Mouse (Mus musculus): ENCODE measurements around the gene Prkar1a. TPM values are rescaled to one million over a fixed set of nuclear protein-coding genes. Genes with fewer than 3 reads are reported as not detected.

Prkar1a gene
- polyA plus RNA-seq (2014; fragmentation: Nextera tagmentation; extraction: Ambion mirVana) = 435 and 522 TPM in 2 replicates

DNA sequence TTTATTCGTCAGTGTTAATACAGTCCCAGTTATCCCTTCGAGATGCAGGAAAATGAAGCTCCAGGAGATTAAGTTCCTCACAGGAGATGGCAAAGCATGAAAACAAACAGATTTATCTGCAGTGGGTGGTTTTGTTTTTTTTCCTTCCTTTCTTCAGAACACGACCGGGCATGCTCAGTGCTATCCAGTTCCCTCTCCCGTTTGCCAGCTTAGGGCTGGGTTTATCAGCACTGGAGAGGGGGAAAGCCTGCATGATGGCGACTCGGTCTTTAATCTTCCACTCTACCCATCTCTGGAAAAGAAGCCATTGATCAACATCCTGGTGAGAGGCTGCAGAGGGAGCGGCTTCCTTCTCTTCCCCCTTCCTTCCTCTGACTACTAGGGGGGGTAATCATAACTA lies at the start of gene Prkar1a:
Gene Prkar1a (plus strand): TSS at position 200 of the 400 bp plus-strand sequence.
- peak within 1 kb of the TSS; percentile 99 for H3K27ac ChIP-seq (ENCODE audit: low read depth, low read length)
- no peaks in the 10 kb centered on the region for H3K27me3 ChIP-seq (ENCODE audit: control insufficient read depth, insufficient read depth, low read length)
- H3K36me3 ChIP-seq (ENCODE audit: control insufficient read depth, insufficient read depth, low read length) = no peaks in the 10 kb centered on the region
- 16% methylated on average over 8 of the region's 8 CpGs for WGBS (ENCODE audit: insufficient replicate concordance)
- peak within 1 kb of the TSS; percentile 88 for H3K9ac ChIP-seq (ENCODE audit: low read depth, low read length)
- peak within 1 kb of the TSS; percentile 74 for H3K4me3 ChIP-seq (ENCODE audit: low read depth, low read length)
- peak within 1 kb of the TSS; percentile 92 for H3K4me2 ChIP-seq
- H3K9me3 ChIP-seq (replicated peaks; ENCODE audit: control insufficient read depth, low read length) = no peaks in the 10 kb centered on the region
- peaks cover 32% of the 10 kb centered on the region for H3K4me1 ChIP-seq (ENCODE audit: control insufficient read depth, insufficient read depth, low read length)
- no peak for ATAC-seq (replicated peaks; ENCODE audit: insufficient number of reproducible peaks, low FRiP score, low TSS enrichment)

DNA sequence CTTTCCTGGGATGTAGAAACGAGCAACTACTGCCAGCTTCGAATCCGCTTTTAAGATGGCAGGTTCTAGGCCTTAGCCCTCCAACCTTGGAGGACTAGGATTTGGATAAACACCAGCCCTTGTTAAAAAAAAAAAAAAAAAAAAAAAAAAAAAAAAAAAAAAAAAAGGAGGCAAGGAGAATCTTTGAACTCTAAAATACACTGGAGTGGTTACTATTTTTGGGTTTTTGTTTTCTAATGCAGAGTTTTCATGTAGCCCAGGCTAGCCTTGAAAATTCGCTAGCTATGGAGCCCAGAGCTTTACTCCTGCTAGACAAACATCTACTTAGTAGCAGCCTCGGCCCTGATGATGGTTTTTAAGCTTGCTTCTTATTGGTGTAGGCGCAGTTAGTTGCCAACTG lies 41.6 kb upstream of the Prkar1a start:
- no peak overlapping the region for H3K4me3 ChIP-seq (ENCODE audit: low read depth, low read length)
- WGBS (ENCODE audit: insufficient replicate concordance) = 85% methylated on average over 6 of the region's 6 CpGs
- no peak for ATAC-seq (replicated peaks; ENCODE audit: insufficient number of reproducible peaks, low FRiP score, low TSS enrichment)
- peaks cover 19% of the 10 kb centered on the region for H3K4me1 ChIP-seq (ENCODE audit: control insufficient read depth, insufficient read depth, low read length)
- H3K36me3 ChIP-seq (ENCODE audit: control insufficient read depth, insufficient read depth, low read length) = peaks cover 2% of the 10 kb centered on the region; the same call in 1 of the 2 replicates
- no peaks in the 10 kb centered on the region for H3K27me3 ChIP-seq (ENCODE audit: control insufficient read depth, insufficient read depth, low read length)
- no peaks in the 10 kb centered on the region for H3K9me3 ChIP-seq (replicated peaks; ENCODE audit: control insufficient read depth, low read length)
- no peak overlapping the region for H3K4me2 ChIP-seq
- no peak overlapping the region for H3K27ac ChIP-seq (ENCODE audit: low read depth, low read length)
- no peak overlapping the region for H3K9ac ChIP-seq (ENCODE audit: low read depth, low read length)

DNA sequence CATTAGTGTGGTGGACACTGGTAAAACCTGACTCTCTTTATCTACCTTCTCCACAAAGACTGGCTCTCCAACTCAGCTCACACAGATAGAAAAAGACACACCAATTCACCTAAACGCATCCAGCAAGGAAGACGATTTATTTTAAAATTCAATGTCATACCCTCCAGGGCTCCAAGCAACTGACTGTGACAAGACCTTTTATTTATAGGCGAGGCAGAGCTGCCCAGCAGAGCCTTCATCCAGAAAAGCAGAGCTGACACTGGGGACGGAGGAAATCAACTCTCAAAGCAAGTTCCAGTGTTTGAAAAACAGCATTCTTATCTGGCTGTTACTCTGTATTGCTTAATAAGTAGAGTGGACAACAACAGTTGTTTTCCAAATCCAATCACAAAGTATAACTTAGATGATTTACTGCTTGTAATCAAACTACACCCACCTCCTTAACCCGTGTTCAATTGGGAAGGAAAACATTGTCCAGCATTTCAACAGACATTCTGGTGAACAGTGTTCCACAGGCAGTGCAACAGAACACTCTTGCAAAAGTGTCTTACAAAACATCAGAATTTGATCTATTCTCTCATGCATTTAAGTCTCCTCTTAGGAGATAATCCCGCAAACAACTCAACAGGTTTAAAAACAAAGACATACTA lies 40.1 kb upstream of the Prkar1a start:
- Histone ChIP-seq H3K36me3 (ENCODE audit: control insufficient read depth, insufficient read depth, low read length) (peaks cover 2% of the 10 kb centered on the region; the same call in 1 of the 2 replicates), H3K27ac (ENCODE audit: low read depth, low read length) (no peak overlapping the region), H3K9me3 (replicated peaks; ENCODE audit: control insufficient read depth, low read length) (no peaks in the 10 kb centered on the region), H3K4me2 (peak overlapping the region; percentile 6; the same call in 1 of the 2 replicates), H3K27me3 (ENCODE audit: control insufficient read depth, insufficient read depth, low read length) (no peaks in the 10 kb centered on the region), H3K9ac (ENCODE audit: low read depth, low read length) (no peak overlapping the region), H3K4me3 (ENCODE audit: low read depth, low read length) (no peak overlapping the region), H3K4me1 (ENCODE audit: control insufficient read depth, insufficient read depth, low read length) (peaks cover 23% of the 10 kb centered on the region)
- no peak for ATAC-seq (replicated peaks; ENCODE audit: insufficient number of reproducible peaks, low FRiP score, low TSS enrichment)
- WGBS (ENCODE audit: insufficient replicate concordance) = 63% methylated on average over 6 of the region's 6 CpGs

DNA sequence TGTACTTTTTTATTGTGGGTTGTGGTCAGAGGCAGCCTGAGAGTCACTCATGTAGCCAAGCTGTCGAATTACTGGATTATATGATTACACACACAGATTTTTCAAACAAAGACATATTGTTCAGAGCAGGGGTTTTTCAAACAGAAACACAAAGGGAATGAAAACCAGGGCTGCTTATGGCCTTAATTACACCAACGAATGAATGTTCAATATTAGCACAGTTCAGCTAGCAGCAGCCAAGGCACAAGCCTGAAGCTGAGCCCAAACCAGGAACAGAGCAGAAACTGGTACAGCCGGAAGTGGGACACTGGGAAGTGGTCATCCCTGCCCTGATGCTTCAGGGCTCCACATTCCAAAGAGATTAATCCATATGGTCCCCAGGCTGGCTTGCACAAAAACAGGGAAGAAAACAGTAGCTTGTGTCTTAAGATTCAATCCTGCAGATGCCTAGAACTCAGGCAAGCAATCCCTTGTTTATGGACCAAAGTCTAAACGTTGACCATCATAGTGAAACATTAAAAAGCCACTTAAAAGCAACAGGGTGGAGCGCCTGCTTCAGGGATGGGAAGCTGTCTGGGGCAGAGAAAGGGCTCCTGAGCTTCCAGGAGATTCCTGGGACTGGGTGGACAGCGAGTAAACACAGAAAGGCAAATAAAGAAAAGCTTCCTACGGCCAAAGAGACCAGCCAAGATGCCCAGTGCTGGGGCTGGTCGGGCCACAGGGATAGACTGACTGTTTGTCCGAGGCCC lies 39.0 kb upstream of the Prkar1a start:
- Histone ChIP-seq H3K9ac (ENCODE audit: low read depth, low read length) (peak overlapping the region; percentile 91), H3K27me3 (ENCODE audit: control insufficient read depth, insufficient read depth, low read length) (no peaks in the 10 kb centered on the region), H3K4me3 (ENCODE audit: low read depth, low read length) (peak overlapping the region; percentile 82), H3K9me3 (replicated peaks; ENCODE audit: control insufficient read depth, low read length) (no peaks in the 10 kb centered on the region), H3K4me2 (peak overlapping the region; percentile 86), H3K36me3 (ENCODE audit: control insufficient read depth, insufficient read depth, low read length) (no peaks in the 10 kb centered on the region), H3K27ac (ENCODE audit: low read depth, low read length) (peak overlapping the region; percentile 88), H3K4me1 (ENCODE audit: control insufficient read depth, insufficient read depth, low read length) (peaks cover 23% of the 10 kb centered on the region)
- 21% methylated on average over 9 of the region's 9 CpGs for WGBS (ENCODE audit: insufficient replicate concordance)
- no peak for ATAC-seq (replicated peaks; ENCODE audit: insufficient number of reproducible peaks, low FRiP score, low TSS enrichment)

DNA sequence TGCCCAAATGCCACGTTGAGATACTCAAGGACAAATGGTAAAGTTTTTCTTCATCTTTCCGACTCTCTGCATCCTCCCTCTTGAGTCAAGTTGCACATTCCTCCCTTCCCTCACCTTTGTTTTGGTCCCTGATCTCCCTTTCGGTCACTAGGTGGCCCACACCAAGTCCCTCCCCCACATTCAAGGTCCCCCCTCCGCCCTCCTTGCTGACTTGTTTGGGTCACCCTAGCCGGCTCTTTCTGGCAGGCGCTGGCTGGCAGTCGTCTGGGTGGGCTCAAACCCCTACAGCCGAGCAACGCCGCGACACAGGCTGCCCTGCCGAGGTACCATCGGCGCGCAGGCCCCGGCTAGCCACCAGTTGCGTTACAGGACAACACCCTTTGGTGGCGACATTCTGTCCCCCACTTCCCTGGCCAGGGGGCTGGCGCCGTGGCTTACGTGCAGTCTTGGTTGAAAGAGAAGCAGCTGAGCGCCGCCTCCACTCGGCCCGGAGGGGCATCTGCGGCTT lies 38.4 kb upstream of the Prkar1a start:
- peak; percentile 33 for ATAC-seq (replicated peaks; ENCODE audit: insufficient number of reproducible peaks, low FRiP score, low TSS enrichment)
- peak overlapping the region; percentile 88 for H3K27ac ChIP-seq (ENCODE audit: low read depth, low read length)

DNA sequence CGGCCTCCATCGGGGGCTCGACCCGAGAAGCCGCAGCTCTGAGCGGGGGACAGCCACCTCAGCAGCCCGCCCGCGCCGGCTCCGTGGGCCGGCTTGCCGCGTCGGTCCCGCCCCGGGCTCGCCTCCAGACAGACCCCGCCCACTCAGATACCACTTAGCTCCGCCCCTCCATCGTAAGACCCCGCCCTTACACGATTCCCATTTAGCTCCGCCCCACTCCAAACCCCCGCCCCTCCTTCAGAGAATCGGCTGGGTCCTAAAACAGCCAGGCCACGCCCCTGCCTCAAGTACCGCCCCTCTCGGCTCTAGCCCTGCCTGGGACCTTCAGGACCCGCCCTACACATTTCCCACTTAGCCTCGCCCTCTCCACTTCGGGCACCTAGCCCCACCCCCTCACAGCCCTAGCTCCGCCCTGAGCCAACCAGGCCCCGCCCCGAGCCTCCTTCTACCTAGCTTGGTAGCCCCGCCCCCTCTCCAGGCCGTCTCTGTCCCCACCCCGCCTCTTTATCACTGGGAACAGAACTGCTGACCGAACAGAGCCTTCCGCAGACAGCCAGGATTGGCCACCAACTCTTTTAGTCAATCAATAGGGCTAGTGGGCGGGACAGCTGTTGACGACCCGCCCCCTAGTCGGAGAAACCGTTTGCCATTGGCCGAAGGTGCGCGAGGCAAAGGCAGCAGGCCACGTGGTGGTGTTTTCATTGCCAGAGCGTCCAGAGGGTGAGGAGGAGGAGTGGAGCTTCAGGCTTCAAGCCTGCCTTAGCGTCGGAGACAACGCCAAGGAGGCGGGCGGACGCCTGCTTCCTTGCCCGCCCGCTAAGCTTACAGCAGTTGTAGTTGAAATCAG lies 37.7 kb upstream of the Prkar1a start, which contains the start of gene Wipi1:
Gene Wipi1 (minus strand): TSS at position 665 of the 847 bp plus-strand sequence.
- H3K4me2 ChIP-seq = peak within 1 kb of the TSS; percentile 86
- H3K36me3 ChIP-seq (ENCODE audit: control insufficient read depth, insufficient read depth, low read length) = no peaks in the 10 kb centered on the region
- ATAC-seq (replicated peaks; ENCODE audit: insufficient number of reproducible peaks, low FRiP score, low TSS enrichment) = peak; percentile 97
- H3K4me1 ChIP-seq (ENCODE audit: control insufficient read depth, insufficient read depth, low read length) = peaks cover 23% of the 10 kb centered on the region
- H3K27ac ChIP-seq (ENCODE audit: low read depth, low read length) = peak within 1 kb of the TSS; percentile 88
- H3K4me3 ChIP-seq (ENCODE audit: low read depth, low read length) = peak within 1 kb of the TSS; percentile 82
- H3K9me3 ChIP-seq (replicated peaks; ENCODE audit: control insufficient read depth, low read length) = no peaks in the 10 kb centered on the region
- no peaks in the 10 kb centered on the region for H3K27me3 ChIP-seq (ENCODE audit: control insufficient read depth, insufficient read depth, low read length)
- under 1% methylated on average over 52 of the region's 58 CpGs for WGBS (ENCODE audit: insufficient replicate concordance)
- peak within 1 kb of the TSS; percentile 91 for H3K9ac ChIP-seq (ENCODE audit: low read depth, low read length)

More for the DNA sequence above, 38.4 kb upstream of the Prkar1a start:
- Histone ChIP-seq H3K4me1 (ENCODE audit: control insufficient read depth, insufficient read depth, low read length) (peaks cover 23% of the 10 kb centered on the region), H3K9me3 (replicated peaks; ENCODE audit: control insufficient read depth, low read length) (no peaks in the 10 kb centered on the region), H3K4me2 (peak overlapping the region; percentile 86), H3K36me3 (ENCODE audit: control insufficient read depth, insufficient read depth, low read length) (no peaks in the 10 kb centered on the region), H3K27me3 (ENCODE audit: control insufficient read depth, insufficient read depth, low read length) (no peaks in the 10 kb centered on the region), H3K9ac (ENCODE audit: low read depth, low read length) (peak overlapping the region; percentile 91), H3K4me3 (ENCODE audit: low read depth, low read length) (peak overlapping the region; percentile 82)
- under 1% methylated on average over 26 of the region's 26 CpGs for WGBS (ENCODE audit: insufficient replicate concordance)

DNA sequence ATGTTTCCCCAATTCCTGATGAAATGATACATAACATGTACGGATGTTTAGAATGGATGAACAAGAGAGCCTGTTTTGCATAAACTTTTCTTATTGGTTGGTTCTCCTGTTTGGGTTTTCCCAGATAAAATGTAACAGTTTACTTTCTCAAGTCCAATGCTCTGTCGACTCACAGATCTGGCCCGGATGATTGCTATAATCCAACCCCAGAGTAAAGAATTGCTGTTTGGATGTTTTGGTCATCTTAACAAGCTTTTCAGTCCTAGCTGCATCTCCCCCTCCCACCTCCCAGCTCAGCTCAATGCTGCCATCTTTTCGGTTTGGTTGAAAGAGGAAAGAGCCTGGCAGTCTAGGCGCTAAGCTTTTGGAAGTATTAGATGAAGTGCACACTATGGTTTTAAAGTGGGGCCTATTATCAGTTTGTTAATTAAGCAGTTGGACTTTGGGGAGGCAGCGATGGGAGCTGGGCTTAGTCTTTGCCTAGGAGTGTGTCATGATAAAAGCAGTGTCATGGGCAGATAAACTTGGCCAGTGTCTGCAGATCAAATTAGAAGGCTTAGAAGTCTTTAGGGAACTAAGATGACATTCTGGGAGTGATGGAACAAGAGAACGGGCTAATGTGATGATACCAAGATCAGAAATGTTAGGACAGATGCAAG lies 36.2 kb upstream of the Prkar1a start:
- H3K9ac ChIP-seq (ENCODE audit: low read depth, low read length) = no peak overlapping the region
- ATAC-seq (replicated peaks; ENCODE audit: insufficient number of reproducible peaks, low FRiP score, low TSS enrichment) = no peak
- no peak overlapping the region for H3K27ac ChIP-seq (ENCODE audit: low read depth, low read length)
- peaks cover 23% of the 10 kb centered on the region for H3K4me1 ChIP-seq (ENCODE audit: control insufficient read depth, insufficient read depth, low read length)
- H3K9me3 ChIP-seq (replicated peaks; ENCODE audit: control insufficient read depth, low read length) = no peaks in the 10 kb centered on the region
- H3K4me3 ChIP-seq (ENCODE audit: low read depth, low read length) = no peak overlapping the region
- no peaks in the 10 kb centered on the region for H3K36me3 ChIP-seq (ENCODE audit: control insufficient read depth, insufficient read depth, low read length)
- WGBS (ENCODE audit: insufficient replicate concordance) = 57% methylated on average over 7 of the region's 7 CpGs
- no peaks in the 10 kb centered on the region for H3K27me3 ChIP-seq (ENCODE audit: control insufficient read depth, insufficient read depth, low read length)
- no peak overlapping the region for H3K4me2 ChIP-seq

DNA sequence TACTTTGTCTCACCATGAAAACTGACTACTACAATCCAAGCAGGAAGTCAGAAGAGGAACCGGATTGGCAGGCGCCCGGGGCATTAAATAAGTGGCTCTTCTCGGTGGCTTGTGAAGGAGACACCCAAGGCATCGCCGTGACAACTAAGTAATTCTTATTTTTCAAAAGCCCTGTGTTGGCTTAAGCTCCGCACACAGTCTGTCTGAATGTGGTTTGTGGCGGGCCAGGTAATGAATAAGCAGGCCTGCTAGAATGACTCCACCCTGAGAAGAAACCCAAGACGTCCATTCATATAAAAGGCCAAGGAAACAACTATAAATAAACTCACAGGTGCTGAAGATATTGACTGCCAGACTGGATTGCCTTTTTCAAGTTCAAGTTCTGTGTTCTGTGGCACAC lies 33.9 kb upstream of the Prkar1a start:
- H3K9ac ChIP-seq (ENCODE audit: low read depth, low read length) = no peak overlapping the region
- no peak overlapping the region for H3K27ac ChIP-seq (ENCODE audit: low read depth, low read length)
- 76% methylated on average over 9 of the region's 9 CpGs for WGBS (ENCODE audit: insufficient replicate concordance)

More for the DNA sequence above, 33.9 kb upstream of the Prkar1a start:
- Histone ChIP-seq H3K36me3 (ENCODE audit: control insufficient read depth, insufficient read depth, low read length) (no peaks in the 10 kb centered on the region), H3K4me2 (no peak overlapping the region), H3K27me3 (ENCODE audit: control insufficient read depth, insufficient read depth, low read length) (no peaks in the 10 kb centered on the region), H3K4me1 (ENCODE audit: control insufficient read depth, insufficient read depth, low read length) (peaks cover 7% of the 10 kb centered on the region), H3K4me3 (ENCODE audit: low read depth, low read length) (no peak overlapping the region), H3K9me3 (replicated peaks; ENCODE audit: control insufficient read depth, low read length) (no peaks in the 10 kb centered on the region)
- ATAC-seq (replicated peaks; ENCODE audit: insufficient number of reproducible peaks, low FRiP score, low TSS enrichment) = no peak

Measured in heart, embryonic 11.5 days (tissue).